Mouse (Mus musculus) urinary bladder, adult 18-20 months (tissue): ENCODE measurements around the gene Exo5.

Experiments used
- DNase-seq, 2 experiments: peaks; one replicate each; pipeline ENCODE4 v3.0.0; 2022; ENCODE audit warnings: low spot score in 2 of 2, mixed read lengths in 2 of 2

Exo5 gene

GRCm38 (mm10) chr4:120905644-120906043, 19.2 kb downstream of the Exo5 start:
- DNase-seq = no peak

GRCm38 (mm10) chr4:120904533-120904932, 20.3 kb downstream of the Exo5 start:
- no peak for DNase-seq

- DNase-seq = no peak
Observed at GRCm38 (mm10) chr4:120895810-120896584, 28.8 kb downstream of the Exo5 start.

GRCm38 (mm10) chr4:120895226-120895625, 29.6 kb downstream of the Exo5 start:
- no peak for DNase-seq

GRCm38 (mm10) chr4:120894584-120894983, 30.2 kb downstream of the Exo5 start:
- no peak for DNase-seq

GRCm38 (mm10) chr4:120893656-120894401, 31.0 kb downstream of the Exo5 start:
- DNase-seq = no peak

- DNase-seq = no peak
Observed at GRCm38 (mm10) chr4:120892516-120892915, 32.3 kb downstream of the Exo5 start.

GRCm38 (mm10) chr4:120891960-120892359, 32.9 kb downstream of the Exo5 start:
- no peak for DNase-seq

GRCm38 (mm10) chr4:120890754-120891440, 33.9 kb downstream of the Exo5 start:
- no peak for DNase-seq

GRCm38 (mm10) chr4:120888884-120889283, 35.9 kb downstream of the Exo5 start:
- DNase-seq = no peak

GRCm38 (mm10) chr4:120887381-120888112, 37.3 kb downstream of the Exo5 start:
- DNase-seq = peak in 1 of 2 experiments; percentile 21

GRCm38 (mm10) chr4:120886811-120887210, 38.0 kb downstream of the Exo5 start:
- no peak for DNase-seq

GRCm38 (mm10) chr4:120886131-120886530, 38.7 kb downstream of the Exo5 start:
- DNase-seq = no peak

GRCm38 (mm10) chr4:120885208-120886120, 39.4 kb downstream of the Exo5 start:
- no peak for DNase-seq

GRCm38 (mm10) chr4:120882002-120882625, 42.7 kb downstream of the Exo5 start:
- no peak for DNase-seq

GRCm38 (mm10) chr4:120880731-120881432, 43.9 kb downstream of the Exo5 start:
- no peak for DNase-seq

- DNase-seq = no peak
Observed at GRCm38 (mm10) chr4:120879386-120879785, 45.4 kb downstream of the Exo5 start.

GRCm38 (mm10) chr4:120878728-120879127, 46.1 kb downstream of the Exo5 start:
- no peak for DNase-seq

GRCm38 (mm10) chr4:120875961-120876360, 48.9 kb downstream of the Exo5 start:
- no peak for DNase-seq
